Mouse (Mus musculus) cortical plate, adult 2 months (tissue): ENCODE measurements around the gene Prph.

Source experiments
- CTCF ChIP-seq: fragments of 200-500 bp; IDR thresholded peaks from 2 replicates; pipeline ENCODE4 v1.5.1; 2011; ENCODE audit warnings: mild to moderate bottlenecking, control low read depth, low read length; ENCODE audit not compliant: insufficient read depth; ENCODE audit errors: extremely low read depth
- POLR2A ChIP-seq: fragments of 200-500 bp; IDR thresholded peaks from 2 replicates; pipeline ENCODE4 v1.6.1; 2011; ENCODE audit warnings: mild to moderate bottlenecking, low read length, control low read depth; ENCODE audit not compliant: insufficient read depth; ENCODE audit errors: extremely low read depth

- TF ChIP-seq POLR2A (peak; percentile 70), CTCF (no peak)
These were observed 19.8 kb downstream of the Prph start for GRCm38 (mm10) chr15:99074600-99075333.
